Mouse (Mus musculus): ENCODE measurements at regions not wholly inside any gene's neighbourhood (a gene's known extent, or its start where the extent isn't known, plus 50 kb on each side); places are given as distances from the start of the nearest gene placed in this dataset.

GRCm38 (mm10) chr13:103667749-103668148 is 106.7 kb downstream of the Srek1 start:
- TF ChIP-seq RAD21 (IDR thresholded peaks at IDR 0.05; ENCODE audit: low read depth, low read length): no peak
- TF ChIP-seq EP300 (IDR thresholded peaks at IDR 0.05; ENCODE audit: low read length): no peak
- TF ChIP-seq ZKSCAN1 (IDR thresholded peaks at IDR 0.05; ENCODE audit: borderline replicate concordance, low read depth, low read length): no peak
- no peak for TF ChIP-seq CHD1 (IDR thresholded peaks at IDR 0.05; ENCODE audit: low read depth, low read length)
- TF ChIP-seq POLR2AphosphoS2 (IDR thresholded peaks at IDR 0.05; ENCODE audit: low read depth, low read length): no peak
- TF ChIP-seq CTCF (conservative IDR thresholded peaks at IDR 0.05 in 1 of 2, IDR thresholded peaks at IDR 0.05 in 1 of 2; ENCODE audit: low read depth in 2 of 2, low read length in 2 of 2): no peak
- TF ChIP-seq UBTF (IDR thresholded peaks at IDR 0.05; ENCODE audit: low read depth, low read length): no peak
- no peak for TF ChIP-seq GABPA (IDR thresholded peaks at IDR 0.05; ENCODE audit: insufficient replicate concordance, low read depth, low read length)
- no peak for TF ChIP-seq PAX5 (IDR thresholded peaks at IDR 0.05; ENCODE audit: low read length)
- TF ChIP-seq E2F4 (IDR thresholded peaks at IDR 0.05; ENCODE audit: insufficient replicate concordance, low read depth, low read length): no peak
- no peak for TF ChIP-seq MAZ (IDR thresholded peaks at IDR 0.05; ENCODE audit: low read depth, low read length)
